ENCODE assay signal across 8 mouse cellular contexts in the genomic region with DNA sequence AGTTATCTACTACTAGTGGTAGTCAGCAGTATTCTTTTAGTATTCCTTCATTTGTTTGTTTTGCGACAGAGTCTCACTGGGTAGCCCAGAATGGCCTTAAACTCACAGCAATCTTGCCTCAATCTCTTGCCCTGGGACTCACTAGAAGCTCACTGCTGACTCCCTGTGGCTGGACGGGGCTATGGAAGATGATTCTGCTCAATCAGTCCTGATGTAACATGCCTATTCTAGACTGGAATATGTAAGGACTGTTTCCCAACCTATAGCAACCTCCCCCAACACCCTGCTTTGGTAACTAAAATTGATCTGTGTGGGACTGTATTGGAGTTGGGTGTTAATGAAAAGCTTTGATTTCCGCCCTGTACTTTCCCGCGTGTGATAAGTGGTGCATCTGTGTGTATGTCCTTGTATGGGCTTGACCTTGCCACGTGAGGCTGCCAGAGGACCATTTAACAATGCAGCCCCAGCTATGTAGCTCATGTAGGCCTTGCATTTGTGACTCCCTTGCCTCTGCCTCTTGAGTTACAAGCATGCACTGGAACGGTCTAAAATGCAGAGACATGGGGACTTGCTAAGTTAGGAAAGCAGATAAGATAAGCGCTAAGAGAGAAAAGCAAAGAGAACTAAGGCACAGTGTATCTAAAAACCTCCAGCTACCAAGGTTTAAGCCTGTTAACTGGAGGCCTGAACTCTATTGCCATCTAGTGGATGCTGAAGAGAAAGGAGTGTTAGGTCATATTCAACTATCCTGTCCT. TPM values are rescaled to one million over a fixed set of nuclear protein-coding genes. Genes with fewer than 3 reads are reported as not detected.
A peak's percentile ranks its signal among the peaks of the same experiment; 100 is the strongest.
DNase-seq lines count a peak whose midpoint lies in the region; ATAC-seq and TF ChIP-seq lines count a peak whose summit lies in the region.

No protein-coding gene starts in this region.

- ATAC-seq in forebrain, embryonic 15.5 days (replicated peaks) = peak; percentile 57
- ATAC-seq in limb, embryonic 11.5 days (ENCODE audit: insufficient number of reproducible peaks, low FRiP score, low TSS enrichment, low read depth) = no peak
- ATAC-seq in midbrain, embryonic 15.5 days (replicated peaks) = peak; percentile 54; the same call in 1 of the 2 replicates

- H3K9ac ChIP-seq in forebrain, embryonic 15.5 days (replicated peaks) = no peak overlapping the region
- no peak overlapping the region for H3K9ac ChIP-seq in limb, embryonic 11.5 days (ENCODE audit: low read length)
- H3K9ac ChIP-seq in midbrain, embryonic 15.5 days = no peak overlapping the region

- H3K36me3 ChIP-seq in spleen, adult 2 months (ENCODE audit: control insufficient read depth, insufficient read depth, low read length) = no peaks in the 10 kb centered on the region
- peaks cover 6% of the 10 kb centered on the region for H3K36me3 ChIP-seq in forebrain, embryonic 15.5 days
- no peaks in the 10 kb centered on the region for H3K36me3 ChIP-seq in limb, embryonic 11.5 days (ENCODE audit: control insufficient read depth, insufficient read depth, low read length)
- H3K36me3 ChIP-seq in midbrain, embryonic 15.5 days (replicated peaks) = no peaks in the 10 kb centered on the region

- H3K4me2 ChIP-seq in forebrain, embryonic 15.5 days (replicated peaks) = no peak overlapping the region
- H3K4me2 ChIP-seq in limb, embryonic 11.5 days (ENCODE audit: low read depth, severe bottlenecking) = no peak overlapping the region
- no peak overlapping the region for H3K4me2 ChIP-seq in midbrain, embryonic 15.5 days

- no peak for TF ChIP-seq POLR2A in spleen, adult 2 months (IDR thresholded peaks at IDR 0.05; ENCODE audit: low read depth, low read length)
- no peak for TF ChIP-seq POLR2A in bone marrow, adult 2 months (IDR thresholded peaks at IDR 0.05; ENCODE audit: borderline replicate concordance, control insufficient read depth, low read depth, low read length)

- 43% methylated on average over 8 of the region's 8 CpGs for WGBS in spleen, adult 2 months
- WGBS in bone marrow, adult 2 months = 38% methylated on average over 8 of the region's 8 CpGs
- WGBS in forebrain, embryonic 15.5 days = 42% methylated on average over 8 of the region's 8 CpGs
- 31% methylated on average over 8 of the region's 8 CpGs for WGBS in limb, embryonic 11.5 days
- 26% methylated on average over 8 of the region's 8 CpGs for WGBS in midbrain, embryonic 15.5 days

- TF ChIP-seq CTCF in spleen, adult 2 months (IDR thresholded peaks at IDR 0.05; ENCODE audit: extremely low read depth, insufficient read depth, insufficient read length, insufficient replicate concordance) = peak; percentile 14; the same call in 1 of the 2 replicates
- 0 out of 2 replicates have a peak, but pooled peaks have one; percentile 16 for TF ChIP-seq CTCF in bone marrow, adult 2 months (IDR thresholded peaks at IDR 0.05; ENCODE audit: control insufficient read depth, insufficient read depth, low read length)

- no peaks in the 10 kb centered on the region for H3K9me3 ChIP-seq in forebrain, embryonic 15.5 days
- H3K9me3 ChIP-seq in limb, embryonic 11.5 days (ENCODE audit: control insufficient read depth, low read length) = no peaks in the 10 kb centered on the region
- H3K9me3 ChIP-seq in midbrain, embryonic 15.5 days = no peaks in the 10 kb centered on the region

- H3K4me1 ChIP-seq in spleen, adult 2 months (ENCODE audit: control insufficient read depth, insufficient read depth, insufficient read length) = no peaks in the 10 kb centered on the region
- H3K4me1 ChIP-seq in bone marrow, adult 2 months (ENCODE audit: control insufficient read depth, insufficient read depth, low read length) = no peaks in the 10 kb centered on the region
- peaks cover 6% of the 10 kb centered on the region for H3K4me1 ChIP-seq in forebrain, embryonic 15.5 days
- H3K4me1 ChIP-seq in limb, embryonic 11.5 days (ENCODE audit: control insufficient read depth, insufficient read depth, low read length) = no peaks in the 10 kb centered on the region
- peaks cover 5% of the 10 kb centered on the region for H3K4me1 ChIP-seq in midbrain, embryonic 15.5 days

- no peak overlapping the region for H3K4me3 ChIP-seq in spleen, adult 2 months (ENCODE audit: extremely low read depth, insufficient read depth, insufficient read length)
- no peak overlapping the region for H3K4me3 ChIP-seq in bone marrow, adult 2 months (replicated peaks; ENCODE audit: control insufficient read depth, low read depth, low read length)
- H3K4me3 ChIP-seq in forebrain, embryonic 15.5 days = no peak overlapping the region
- no peak overlapping the region for H3K4me3 ChIP-seq in limb, embryonic 11.5 days (ENCODE audit: low read depth, low read length)
- H3K4me3 ChIP-seq in midbrain, embryonic 15.5 days = no peak overlapping the region

- H3K27me3 ChIP-seq in spleen, adult 2 months (ENCODE audit: control insufficient read depth, insufficient read depth, low read length) = no peaks in the 10 kb centered on the region
- H3K27me3 ChIP-seq in forebrain, embryonic 15.5 days = no peaks in the 10 kb centered on the region
- H3K27me3 ChIP-seq in limb, embryonic 11.5 days (ENCODE audit: control insufficient read depth, insufficient read depth, low read length) = no peaks in the 10 kb centered on the region
- H3K27me3 ChIP-seq in midbrain, embryonic 15.5 days (replicated peaks) = no peaks in the 10 kb centered on the region

- peak in 1 of 2 experiments; percentile 49 for DNase-seq in spleen, adult 2 months (ENCODE audit: low read depth in 1 of 2, low spot score in 2 of 2)
- no peak for DNase-seq in spleen, postnatal 4 days (ENCODE audit: low spot score in 2 of 2)
- DNase-seq in induced T-regulatory cell, adult 2 months (ENCODE audit: low read depth) = peak; percentile 84
- peak; percentile 30 for DNase-seq in limb, embryonic 11.5 days (ENCODE audit: low spot score)
- DNase-seq in thymus, postnatal 14 days = peak; percentile 53

- H3K27ac ChIP-seq in spleen, adult 2 months (ENCODE audit: insufficient read depth, low read length) = no peak overlapping the region
- H3K27ac ChIP-seq in bone marrow, adult 2 months (ENCODE audit: control insufficient read depth, insufficient read depth, low read depth, low read length, poor library complexity) = no peak overlapping the region
- H3K27ac ChIP-seq in forebrain, embryonic 15.5 days (replicated peaks) = no peak overlapping the region
- no peak overlapping the region for H3K27ac ChIP-seq in limb, embryonic 11.5 days (replicated peaks; ENCODE audit: low read depth, low read length)
- peak overlapping the region; percentile 48; the same call in 1 of the 2 replicates for H3K27ac ChIP-seq in midbrain, embryonic 15.5 days

RNA-seq across cellular contexts. Expression of a gene that starts 0.7 kb away (rescaled TPM):
- 0.40 and 0.82 TPM in 2 replicates for polyA plus RNA-seq in spleen, adult 2 months (2012; rRNA removed)
- not detected in 2 replicates for polyA plus RNA-seq in bone marrow, adult 2 months (2011; ENCODE audit: insufficient read depth, insufficient read length, low replicate concordance, missing spikeins)
- polyA plus RNA-seq in forebrain, embryonic 15.5 days (2015; fragmentation: Nextera tagmentation; extraction: Ambion mirVana) = 0.56 and 0.60 TPM in 2 replicates
- 0.33 and 0.81 TPM in 2 replicates for polyA plus RNA-seq in limb, embryonic 11.5 days (2014; fragmentation: Nextera tagmentation; extraction: Ambion mirVana)
- polyA plus RNA-seq in midbrain, embryonic 15.5 days (2015; fragmentation: Nextera tagmentation; extraction: Ambion mirVana) = 0.40 and 0.86 TPM in 2 replicates

RNA-seq across cellular contexts. Expression of a gene that starts 6.4 kb away (rescaled TPM):
- 11.3 and 12.9 TPM in 2 replicates for polyA plus RNA-seq in spleen, adult 2 months (2012; rRNA removed)
- polyA plus RNA-seq in bone marrow, adult 2 months (2011; ENCODE audit: insufficient read depth, insufficient read length, low replicate concordance, missing spikeins) = 2.7 and 12.5 TPM in 2 replicates
- polyA plus RNA-seq in forebrain, embryonic 15.5 days (2015; fragmentation: Nextera tagmentation; extraction: Ambion mirVana) = 44.3 and 46.1 TPM in 2 replicates
- 41.6 and 43.0 TPM in 2 replicates for polyA plus RNA-seq in limb, embryonic 11.5 days (2014; fragmentation: Nextera tagmentation; extraction: Ambion mirVana)
- polyA plus RNA-seq in midbrain, embryonic 15.5 days (2015; fragmentation: Nextera tagmentation; extraction: Ambion mirVana) = 35.8 and 36.2 TPM in 2 replicates

RNA-seq across cellular contexts. Expression of a gene that starts 40.2 kb away (rescaled TPM):
- polyA plus RNA-seq in spleen, adult 2 months (2012; rRNA removed) = not detected in 2 replicates
- polyA plus RNA-seq in bone marrow, adult 2 months (2011; ENCODE audit: insufficient read depth, insufficient read length, low replicate concordance, missing spikeins) = not detected in 2 replicates
- polyA plus RNA-seq in forebrain, embryonic 15.5 days (2015; fragmentation: Nextera tagmentation; extraction: Ambion mirVana) = not detected in 2 replicates
- 0.11 TPM in 1 of 2 replicates, not detected in the other for polyA plus RNA-seq in limb, embryonic 11.5 days (2014; fragmentation: Nextera tagmentation; extraction: Ambion mirVana)
- polyA plus RNA-seq in midbrain, embryonic 15.5 days (2015; fragmentation: Nextera tagmentation; extraction: Ambion mirVana) = not detected in 2 replicates

Comparison
In these comparisons a context has a peak if more than half of its experiments do, and no peak if none do; other contexts are left out.
1. DNase-seq: peak in induced T-regulatory cell, adult 2 months (single experiment), limb, embryonic 11.5 days (single experiment) and thymus, postnatal 14 days (single experiment); none in spleen, postnatal 4 days (0 of 2).